Mouse (Mus musculus) CH12.LX (cell line): ENCODE results near the gene Eml6. TPM values are rescaled to one million over a fixed set of nuclear protein-coding genes. Genes with fewer than 3 reads are reported as not detected.

Source experiments
- DNase-seq: peaks from one replicate; pipeline ENCODE4 v3.0.0-alpha.2; 2013; ENCODE audit errors: extremely low read depth
- H3K27ac ChIP-seq: 2 replicates; pipeline ENCODE4 v1.5.1; 2012; ENCODE audit warnings: low read depth, mild to moderate bottlenecking, control low read depth, moderate library complexity; ENCODE audit not compliant: insufficient read depth
- H3K27me3 ChIP-seq: replicated peaks from 2 replicates; pipeline ENCODE3; 2012; ENCODE audit warnings: inconsistent platforms
- H3K36me3 ChIP-seq, 2 experiments: replicated peaks in 1 of 2; 2 replicates each; pipeline versions ENCODE3 to v1.6.1; 2012; ENCODE audit warnings: inconsistent platforms in 1 of 2, low read length in 1 of 2, mild to moderate bottlenecking in 1 of 2, mixed read lengths in 1 of 2, moderate library complexity in 1 of 2; ENCODE audit not compliant: control insufficient read depth in 1 of 2, insufficient read depth in 1 of 2
- H3K4me1 ChIP-seq, 2 experiments: 2 replicates each; pipeline ENCODE4 v1.6.1; 2012; ENCODE audit warnings: inconsistent platforms in 1 of 2, moderate library complexity in 1 of 2; ENCODE audit not compliant: insufficient read depth in 2 of 2, control insufficient read depth in 1 of 2
- H3K4me2 ChIP-seq: 2 replicates; pipeline ENCODE4 v1.6.1; 2012; ENCODE audit warnings: low read depth, mild to moderate bottlenecking, control low read depth; ENCODE audit not compliant: poor library complexity, insufficient read depth, severe bottlenecking
- H3K4me3 ChIP-seq, 3 experiments: fragments of 150-350 bp in 1 of 3; sonication (generic) in 1 of 3; replicated peaks in 1 of 3; 2 replicates each; pipeline versions ENCODE3 to v1.5.1; 2011 to 2012; ENCODE audit warnings: low read depth in 2 of 3, low read length in 2 of 3, mild to moderate bottlenecking in 2 of 3, moderate library complexity in 2 of 3, control low read depth in 1 of 3, improper control_type of control experiment in 1 of 3, inconsistent platforms in 1 of 3, mixed read lengths in 1 of 3; ENCODE audit not compliant: poor library complexity in 1 of 3
- H3K79me2 ChIP-seq: replicated peaks from 2 replicates; pipeline ENCODE4 v1.6.1; 2012; ENCODE audit warnings: mild to moderate bottlenecking, moderate library complexity; ENCODE audit not compliant: control insufficient read depth, poor library complexity, insufficient read depth, severe bottlenecking; ENCODE audit errors: extremely low read depth
- H3K9ac ChIP-seq: 2 replicates; pipeline ENCODE4 v1.6.1; 2012; ENCODE audit warnings: low read depth, mild to moderate bottlenecking, control low read depth, moderate library complexity; ENCODE audit not compliant: insufficient read depth
- H3K9me3 ChIP-seq: replicated peaks from 2 replicates; pipeline ENCODE3; 2012; ENCODE audit warnings: low read length, inconsistent platforms, mixed read lengths
- BHLHE40 ChIP-seq: IDR thresholded peaks from 2 replicates; pipeline ENCODE4 v1.6.1; 2011; ENCODE audit warnings: mild to moderate bottlenecking, low read depth, low read length, improper control_type of control experiment
- CTCF ChIP-seq, 2 experiments: IDR thresholded peaks in 1 of 2; conservative IDR thresholded peaks in 1 of 2; 2 replicates each; pipeline ENCODE4 v1.5.1; 2011 to 2012; ENCODE audit warnings: low read depth in 2 of 2, low read length in 2 of 2, improper control_type of control experiment in 1 of 2, inconsistent platforms in 1 of 2, mild to moderate bottlenecking in 1 of 2, moderate library complexity in 1 of 2
- E2F4 ChIP-seq: IDR thresholded peaks from 2 replicates; pipeline ENCODE4 v1.6.1; 2011; ENCODE audit warnings: low read depth, low read length, improper control_type of control experiment; ENCODE audit not compliant: insufficient replicate concordance
- ELF1 ChIP-seq: IDR thresholded peaks from 2 replicates; pipeline ENCODE4 v1.6.1; 2014; ENCODE audit warnings: low read depth, mild to moderate bottlenecking, inconsistent platforms, low read length, improper control_type of control experiment
- EP300 ChIP-seq: IDR thresholded peaks from 2 replicates; pipeline ENCODE4 v1.6.1; 2011; ENCODE audit warnings: low read length, improper control_type of control experiment
- ETS1 ChIP-seq: conservative IDR thresholded peaks from 2 replicates; pipeline ENCODE4 v1.6.1; 2012; ENCODE audit warnings: low read depth, mild to moderate bottlenecking, inconsistent platforms, low read length, improper control_type of control experiment, moderate library complexity
- JUN ChIP-seq: IDR thresholded peaks from 2 replicates; pipeline ENCODE4 v1.6.1; 2011; ENCODE audit warnings: low read depth, mild to moderate bottlenecking, low read length, improper control_type of control experiment, moderate library complexity; ENCODE audit not compliant: insufficient read depth
- JUND ChIP-seq: conservative IDR thresholded peaks from 2 replicates; pipeline ENCODE4 v1.6.1; 2011; ENCODE audit warnings: low read depth, low read length, improper control_type of control experiment
- MAZ ChIP-seq: IDR thresholded peaks from 2 replicates; pipeline ENCODE4 v1.6.1; 2012; ENCODE audit warnings: low read depth, mild to moderate bottlenecking, inconsistent platforms, low read length, improper control_type of control experiment, moderate library complexity
- RAD21 ChIP-seq: IDR thresholded peaks from 2 replicates; pipeline ENCODE4 v1.6.1; 2011; ENCODE audit warnings: low read depth, mild to moderate bottlenecking, low read length, improper control_type of control experiment, moderate library complexity
- RCOR1 ChIP-seq: conservative IDR thresholded peaks from 2 replicates; pipeline ENCODE4 v1.6.1; 2012; ENCODE audit warnings: low read depth, mild to moderate bottlenecking, inconsistent platforms, low read length, improper control_type of control experiment
- ZMIZ1 ChIP-seq: IDR thresholded peaks from 2 replicates; pipeline ENCODE4 v1.6.1; 2012; ENCODE audit warnings: low read depth, mild to moderate bottlenecking, inconsistent platforms, low read length, improper control_type of control experiment
- ZNF384 ChIP-seq: IDR thresholded peaks from 2 replicates; pipeline ENCODE4 v1.6.1; 2012; ENCODE audit warnings: low read depth, low read length, improper control_type of control experiment, inconsistent platforms
- dilution Hi-C: fragments of 300-500 bp; cut with MboI; formaldehyde crosslinking; loops from 2 replicates; pipeline ENCODE4 v1.14.3; 2020; ENCODE audit warnings: low sequenced_read_pairs; ENCODE audit not compliant: extremely low pct_unique_long_range_greater_than_20kb, extremely low pct_ligation_motif_present
- in situ Hi-C: fragments of 300-500 bp; cut with MboI; formaldehyde crosslinking; loops from 3 replicates; pipeline ENCODE4 v1.14.3; 2019; ENCODE audit warnings: low sequenced_read_pairs, low pct_ligation_motif_present, low pct_unique_long_range_greater_than_20kb, mixed read lengths
- polyA plus RNA-seq: library from polyadenylated mRNA; unstranded; fragments of >175 nt; gene quantifications from 2 replicates; pipeline ENCODE4 v1.2.1, GENCODE M21; 2012; ENCODE audit warnings: low read depth; ENCODE audit not compliant: insufficient read length
- total RNA-seq, 2 experiments: library from RNA; depleted of rRNA; stranded (reverse); fragments of 300-350 nt in 1 of 2; fragments of >200 nt in 1 of 2; gene quantifications; 2 replicates each; pipeline ENCODE4 v1.2.3; 2012 to 2014

Eml6 gene
- total and polyA plus RNA-seq, 3 experiments, result 3.1 to 3.7 (median 3.2) TPM

DNA sequence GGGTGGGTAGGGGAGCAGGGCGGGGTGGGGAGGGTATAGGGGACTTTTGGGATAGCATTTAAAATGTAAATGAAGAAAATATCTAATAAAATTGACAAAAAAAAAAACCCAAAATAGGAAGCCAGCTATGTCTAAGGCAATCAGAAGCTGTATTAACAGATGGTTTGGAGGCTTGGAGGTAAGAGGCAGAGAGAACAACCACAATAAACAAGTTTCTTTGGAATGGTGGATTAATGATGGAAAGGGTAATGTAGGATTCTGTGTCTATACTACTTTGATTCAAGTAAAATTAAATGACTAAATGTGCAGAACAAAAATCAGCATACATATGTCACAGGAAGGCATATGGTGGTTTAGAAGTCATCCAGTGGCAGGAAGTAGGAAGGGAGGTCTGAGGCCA lies 102.0 kb downstream of the Eml6 start:
- Histone ChIP-seq H3K9me3 (peaks cover 2% of the 10 kb centered on the region), H3K4me2 (no peak overlapping the region), H3K9ac (no peak overlapping the region)
- DNase-seq, result no peak
- TF ChIP-seq JUND, result no peak
- TF ChIP-seq EP300, result no peak
- no peak for TF ChIP-seq RCOR1
- TF ChIP-seq, all 38 proteins: peak for 0
- H3K27ac ChIP-seq, result no peak overlapping the region
- in situ Hi-C loops (no loop called here), dilution Hi-C loops (no loop called here)
- H3K4me3 ChIP-seq, result no peak overlapping the region
- no peaks in the 10 kb centered on the region for H3K4me1 ChIP-seq
- H3K27me3 ChIP-seq, result no peaks in the 10 kb centered on the region
- no peaks in the 10 kb centered on the region for H3K36me3 ChIP-seq
- H3K79me2 ChIP-seq, result no peaks in the 10 kb centered on the region

DNA sequence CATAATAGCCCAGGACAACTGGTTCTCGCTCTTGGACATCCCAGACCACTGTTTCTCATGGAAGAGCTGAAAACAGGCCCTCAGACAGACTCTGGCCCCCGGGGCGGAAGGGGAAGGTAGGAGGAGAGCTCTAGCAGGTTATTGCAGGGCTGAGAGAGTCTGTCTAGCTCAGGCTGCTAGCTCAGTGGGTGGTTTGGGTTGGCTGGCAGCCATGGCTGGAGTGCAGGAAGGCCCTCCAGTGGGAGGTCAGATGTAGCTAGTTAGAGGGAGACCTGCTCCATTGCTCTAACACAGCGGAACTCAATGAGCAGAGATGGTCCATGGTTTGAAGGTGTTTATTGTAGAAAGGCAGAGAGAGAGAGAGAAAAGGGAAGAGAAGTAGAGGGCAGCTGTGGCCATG lies 112.7 kb downstream of the Eml6 start:
- dilution Hi-C loops, result no loop called here
- Histone ChIP-seq H3K36me3 (no peaks in the 10 kb centered on the region), H3K27me3 (no peaks in the 10 kb centered on the region), H3K27ac (no peak overlapping the region), H3K4me1 (peaks cover 0 to 4% of the 10 kb centered on the region in 2 experiments; a peak in 2 of 4 replicates), H3K4me3 (no peak overlapping the region), H3K79me2 (no peaks in the 10 kb centered on the region), H3K4me2 (no peak overlapping the region), H3K9ac (no peak overlapping the region), H3K9me3 (no peaks in the 10 kb centered on the region)
- no peak for DNase-seq
- no peak for TF ChIP-seq ETS1
- TF ChIP-seq ZNF384, result no peak
- no peak for TF ChIP-seq BHLHE40
- no peak for TF ChIP-seq ELF1
- no peak for TF ChIP-seq ZMIZ1
- in situ Hi-C loops, result no loop called here

DNA sequence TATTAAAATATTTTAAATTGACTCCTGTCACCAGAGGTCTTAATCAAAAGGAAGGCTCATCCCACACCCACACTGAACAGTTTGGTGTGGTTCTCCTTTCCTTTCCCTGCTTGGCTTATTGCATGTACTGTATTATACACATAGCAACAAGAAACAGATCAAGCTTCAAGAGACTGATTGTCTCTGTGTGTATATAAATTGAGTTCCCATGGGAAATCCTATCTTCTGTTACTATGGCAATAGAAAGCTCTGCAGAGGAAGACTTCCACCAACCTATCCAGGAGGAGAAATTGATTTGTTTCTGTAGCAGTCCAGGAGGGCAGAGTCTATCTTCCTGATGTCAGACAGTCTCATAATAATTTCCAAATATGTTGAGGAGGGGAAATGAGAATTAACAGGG lies 116.5 kb downstream of the Eml6 start:
- TF ChIP-seq JUN, result no peak
- no peak for TF ChIP-seq RAD21
- no peak for TF ChIP-seq CTCF (conservative IDR thresholded peaks at IDR 0.05 in 1 of 2, IDR thresholded peaks at IDR 0.05 in 1 of 2; ENCODE audit: low read depth in 2 of 2, low read length in 2 of 2)
- no peak for TF ChIP-seq E2F4
- TF ChIP-seq MAZ, result no peak
- dilution Hi-C loops, result no loop called here
- no peaks in the 10 kb centered on the region for H3K9me3 ChIP-seq
- in situ Hi-C loops, result no loop called here
- H3K4me3 ChIP-seq, result no peak overlapping the region
- no peak overlapping the region for H3K27ac ChIP-seq
- no peak for DNase-seq
- no peak overlapping the region for H3K4me2 ChIP-seq
- no peaks in the 10 kb centered on the region for H3K79me2 ChIP-seq
- peaks cover 0 to 4% of the 10 kb centered on the region in 2 experiments; a peak in 2 of 4 replicates for H3K4me1 ChIP-seq
- no peak overlapping the region for H3K9ac ChIP-seq
- H3K27me3 ChIP-seq, result no peaks in the 10 kb centered on the region
- no peaks in the 10 kb centered on the region for H3K36me3 ChIP-seq
